Mouse (Mus musculus) brown adipose tissue, adult 24 weeks (tissue): ENCODE measurements around the gene Zfp141. TPM values are rescaled to one million over a fixed set of nuclear protein-coding genes. Genes with fewer than 3 reads are reported as not detected.
"Not testable (repeated sequence)": the region's sequence is repeated elsewhere in the genome, so short reads cannot be mapped to it uniquely, and the experiment has no call there.

Experiments
- H3K27ac ChIP-seq: fragments of 200-500 bp; replicated peaks from 2 replicates; pipeline ENCODE4 v1.5.1; 2012; ENCODE audit warnings: low read depth, mild to moderate bottlenecking, low read length
- H3K4me1 ChIP-seq: fragments of 200-500 bp; 2 replicates; pipeline ENCODE4 v1.6.1; 2012; ENCODE audit warnings: low read length, mixed read lengths; ENCODE audit not compliant: control insufficient read depth, insufficient read depth, insufficient read length
- H3K4me3 ChIP-seq: fragments of 200-500 bp; 2 replicates; pipeline ENCODE4 v1.5.1; 2012; ENCODE audit warnings: low read depth, mild to moderate bottlenecking, low read length, moderate library complexity; ENCODE audit not compliant: insufficient read depth
- polyA plus RNA-seq: library from polyadenylated mRNA; stranded (reverse); fragments of >200 nt; gene quantifications from 2 replicates; pipeline ENCODE4 v1.2.4, GENCODE M21; 2012; ENCODE audit not compliant: missing spikeins, insufficient read depth, insufficient read length

Gene Zfp141
- polyA plus RNA-seq, result 2.8 and 2.9 TPM in 2 replicates

DNA sequence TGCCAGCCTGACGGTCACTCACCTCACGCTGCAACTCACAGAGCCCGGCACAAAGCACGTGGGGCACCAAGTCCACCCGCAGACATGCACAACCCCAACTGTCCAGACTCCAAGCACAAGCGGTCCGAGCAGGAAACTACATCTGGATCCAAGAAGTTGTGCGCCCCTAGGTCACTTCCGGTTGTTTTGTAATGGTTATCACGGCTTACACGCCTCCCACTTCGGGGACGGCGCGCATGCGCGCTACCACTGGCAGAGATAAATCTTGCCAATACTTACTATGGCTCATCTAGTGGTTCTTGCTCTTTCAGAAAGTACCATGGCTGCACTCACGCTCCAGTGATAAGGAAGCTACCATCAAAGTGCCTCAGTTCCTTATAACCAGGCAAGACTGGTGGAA, at the start of gene Zfp141:
TSS of gene Zfp141 (minus strand) at position 153 of the 400 bp plus-strand sequence.
- not testable (repeated sequence) for H3K4me1 ChIP-seq, H3K27ac ChIP-seq

DNA sequence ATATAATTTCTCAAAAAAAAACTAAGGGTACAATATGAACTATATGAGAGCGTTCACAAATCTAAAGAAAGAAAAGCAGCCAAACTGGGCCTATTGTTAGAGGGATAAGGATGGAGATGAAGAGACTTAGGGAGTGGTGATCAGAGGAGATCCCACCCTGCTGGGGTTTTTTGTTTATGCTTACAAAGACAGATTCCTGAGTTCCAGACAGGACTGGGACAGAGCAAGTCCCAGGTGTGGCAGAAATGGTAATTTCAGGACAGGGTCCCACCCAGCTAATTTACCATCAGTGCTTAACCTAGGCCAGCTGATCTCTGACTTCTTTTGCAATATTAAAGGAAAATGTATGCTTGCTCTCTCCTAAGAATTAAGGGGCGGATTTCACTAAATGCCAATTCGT, 46.2 kb upstream of the Zfp141 start:
- Histone ChIP-seq H3K27ac (no peak overlapping the region), H3K4me3 (no peak overlapping the region), H3K4me1 (no peaks in the 10 kb centered on the region)

More for the DNA sequence above, at the start of gene Zfp141:
- H3K4me3 ChIP-seq, result peak within 1 kb of the TSS; percentile 71

DNA sequence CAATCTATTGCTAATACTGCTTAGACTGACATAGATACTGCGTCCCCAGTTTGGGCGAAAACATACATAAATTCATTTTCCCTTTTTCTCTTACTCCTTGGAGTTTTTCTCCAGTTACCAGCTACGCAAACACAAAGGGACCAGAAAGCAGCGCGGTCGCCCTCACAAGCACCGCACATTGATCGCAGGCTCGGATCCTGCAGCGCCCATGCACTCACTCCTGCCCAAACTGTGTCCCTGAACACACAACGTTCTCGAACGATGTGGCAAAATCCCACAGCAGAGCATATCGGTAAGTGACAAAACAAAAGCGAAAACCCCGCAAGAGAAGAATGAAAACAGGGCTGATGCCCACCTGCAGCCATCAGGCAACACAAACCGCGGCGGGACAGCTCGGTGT, 354 bp downstream of the Zfp141 start:
- Histone ChIP-seq H3K4me3 (peak overlapping the region; percentile 71), H3K27ac (no peak overlapping the region), H3K4me1 (no peaks in the 10 kb centered on the region)

DNA sequence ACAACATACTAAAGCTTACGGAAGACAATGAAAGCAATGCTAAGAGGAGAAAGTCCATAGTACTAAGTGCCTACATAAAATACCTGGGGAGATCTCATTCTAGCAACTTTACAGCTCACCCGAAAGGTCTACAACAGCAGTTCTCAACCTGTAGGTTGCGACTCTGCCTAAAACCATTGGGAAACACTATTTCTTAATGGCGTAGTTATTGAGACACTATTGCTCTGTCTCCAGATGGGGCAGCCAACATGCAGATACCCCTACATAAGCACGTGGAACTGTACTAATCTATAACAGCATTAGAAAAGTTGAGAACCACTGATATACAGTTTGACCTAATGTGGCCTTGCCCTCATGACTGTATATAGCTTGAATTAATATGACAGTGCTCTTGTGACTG, 7.3 kb downstream of the Zfp141 start:
- H3K4me1 ChIP-seq, result no peaks in the 10 kb centered on the region
- H3K4me3 ChIP-seq, result no peak overlapping the region
- no peak overlapping the region for H3K27ac ChIP-seq

DNA sequence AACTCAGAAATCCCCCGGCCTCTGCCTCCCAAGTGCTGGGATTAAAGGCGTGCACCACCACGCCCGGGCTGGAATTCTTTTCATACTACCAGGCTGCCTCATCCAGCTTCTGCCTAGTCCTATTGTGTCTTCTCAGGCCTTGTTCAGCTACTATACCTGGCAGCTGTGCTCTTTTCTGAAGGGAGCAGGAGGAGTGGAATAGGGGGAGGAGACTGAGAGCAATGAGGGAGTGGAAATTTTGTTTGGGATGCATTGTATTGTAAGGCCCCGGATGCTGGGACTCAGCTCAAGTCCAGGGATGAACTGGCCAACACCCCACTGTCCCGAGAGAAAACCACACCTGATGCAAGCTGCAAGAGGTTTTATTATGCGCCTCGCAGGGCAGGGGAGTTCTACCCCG, 8.2 kb downstream of the Zfp141 start:
- H3K4me3 ChIP-seq, result no peak overlapping the region

DNA sequence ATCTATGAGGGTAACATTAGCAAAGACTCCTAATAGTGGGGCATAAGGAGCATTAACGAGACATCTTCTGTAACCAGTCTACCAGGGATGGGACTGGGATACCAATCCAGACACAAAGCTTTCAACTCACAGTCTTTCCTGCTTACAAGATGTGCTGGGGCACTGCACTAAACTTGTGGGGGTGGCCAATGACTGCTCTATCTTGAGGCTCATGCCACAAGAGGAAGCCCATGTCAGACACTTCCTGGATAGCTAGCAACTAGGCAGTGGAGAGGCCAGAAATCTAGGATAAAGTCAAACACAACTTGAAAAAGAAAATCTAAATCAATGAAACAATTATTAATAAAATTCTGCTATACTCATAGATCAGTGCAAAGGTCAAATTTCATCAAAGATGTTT, 9.3 kb downstream of the Zfp141 start:
- H3K4me1 ChIP-seq, result no peaks in the 10 kb centered on the region
- no peak overlapping the region for H3K27ac ChIP-seq

More for the DNA sequence above, 8.2 kb downstream of the Zfp141 start:
- H3K4me1 ChIP-seq, result no peaks in the 10 kb centered on the region
- H3K27ac ChIP-seq, result no peak overlapping the region

DNA sequence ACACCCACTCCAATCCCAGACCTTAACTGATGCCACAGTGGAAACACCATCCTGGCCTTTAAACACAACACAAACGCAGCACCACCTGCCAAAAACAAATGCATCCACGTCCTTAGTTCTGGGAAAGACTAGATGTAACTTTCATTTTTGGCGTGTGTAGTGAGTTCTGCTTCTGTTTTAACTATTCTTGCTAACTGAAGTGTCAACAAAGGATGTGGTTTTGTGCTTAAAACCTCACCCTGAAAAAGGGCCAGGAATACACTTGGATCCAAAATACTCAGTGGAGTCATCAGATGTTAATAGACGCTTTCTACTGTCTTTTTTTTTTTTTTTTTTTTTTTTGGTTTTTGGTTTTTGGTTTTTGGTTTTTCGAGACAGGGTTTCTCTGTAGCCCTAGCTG, 14.7 kb downstream of the Zfp141 start:
- no peak overlapping the region for H3K4me3 ChIP-seq
- H3K4me1 ChIP-seq, result no peaks in the 10 kb centered on the region
- no peak overlapping the region for H3K27ac ChIP-seq

More for the DNA sequence above, 9.3 kb downstream of the Zfp141 start:
- H3K4me3 ChIP-seq, result no peak overlapping the region

DNA sequence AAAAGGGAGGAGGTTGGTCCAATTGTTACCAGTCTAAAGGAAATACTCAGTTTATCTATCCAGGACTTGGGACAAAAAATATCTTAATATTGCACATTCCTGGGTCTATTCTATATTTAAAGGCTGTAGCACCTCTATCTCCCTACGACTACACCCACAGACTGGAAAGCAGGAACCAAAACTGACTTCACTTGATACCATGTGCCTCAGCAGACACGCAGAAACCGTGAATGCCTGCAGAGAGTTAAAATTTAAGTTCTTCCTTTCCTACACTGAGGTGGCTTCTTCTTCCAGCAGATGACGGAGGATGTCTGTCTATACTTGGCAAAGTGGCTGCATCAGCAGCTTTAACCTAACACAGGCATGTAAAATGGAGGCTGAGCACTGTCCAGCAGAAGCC, 15.2 kb downstream of the Zfp141 start:
- Histone ChIP-seq H3K27ac (no peak overlapping the region), H3K4me3 (no peak overlapping the region), H3K4me1 (no peaks in the 10 kb centered on the region)

DNA sequence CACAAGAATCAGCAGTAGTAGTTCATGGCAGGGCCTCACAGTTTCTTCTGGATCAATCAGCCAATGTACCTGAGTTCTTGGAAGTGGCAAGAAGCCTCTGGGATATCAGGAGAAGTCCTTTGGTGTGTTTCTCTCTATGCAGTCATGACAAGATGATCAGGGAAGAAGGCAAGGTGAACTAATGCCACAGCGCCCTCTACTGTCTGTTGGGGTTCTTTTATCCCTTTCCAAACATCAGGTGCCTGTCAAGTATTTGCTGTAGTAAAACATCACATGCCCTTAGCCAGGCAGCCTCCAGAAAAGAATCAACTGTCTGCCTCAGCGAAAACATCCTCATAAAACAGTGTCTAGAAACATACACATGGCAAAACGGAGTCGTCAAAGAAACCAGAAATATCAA, 50.9 kb downstream of the Zfp141 start:
- Histone ChIP-seq H3K27ac (no peak overlapping the region), H3K4me1 (no peaks in the 10 kb centered on the region), H3K4me3 (no peak overlapping the region)

DNA sequence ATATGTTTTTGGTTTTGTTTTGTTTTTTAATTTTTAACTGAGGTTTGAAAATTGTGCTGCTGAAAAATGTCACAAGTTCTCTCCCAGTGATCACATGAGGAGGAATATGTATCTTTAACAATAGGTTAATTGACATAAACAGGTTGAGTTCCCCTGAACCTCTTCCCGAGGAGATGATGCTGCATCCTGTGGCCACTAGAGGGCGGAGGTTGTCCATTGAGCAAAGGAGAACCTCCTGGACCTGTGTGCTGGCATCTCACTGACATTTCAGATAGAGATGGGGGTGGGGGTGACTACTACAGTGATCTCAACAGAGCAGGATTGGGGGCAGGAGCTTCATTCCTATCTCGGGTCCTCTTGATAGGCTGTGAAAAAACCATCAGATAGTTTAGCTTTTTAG, 54.9 kb downstream of the Zfp141 start:
- Histone ChIP-seq H3K27ac (no peak overlapping the region), H3K4me1 (no peaks in the 10 kb centered on the region), H3K4me3 (no peak overlapping the region)

DNA sequence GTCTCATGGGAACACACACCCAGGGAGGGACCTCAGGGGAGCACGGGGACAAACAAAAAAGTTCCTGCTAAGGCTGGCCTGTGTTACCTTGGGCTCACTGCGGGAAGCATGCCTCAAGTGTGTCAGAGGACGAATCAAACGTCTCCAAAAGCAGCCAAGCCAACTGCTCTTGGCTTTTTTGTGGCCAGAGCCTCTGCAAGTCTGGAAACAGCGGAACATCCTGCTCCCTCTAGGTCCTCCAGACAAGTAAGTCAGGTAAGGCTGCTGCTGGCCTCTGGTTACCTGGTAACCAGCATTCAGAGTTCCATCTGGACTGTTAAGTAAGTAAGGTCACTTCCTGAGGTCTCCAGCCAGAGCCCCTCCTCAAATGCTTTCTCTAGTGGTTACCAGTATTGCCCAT, 57.7 kb downstream of the Zfp141 start, which contains the start of gene 4933421I07Rik:
TSS of gene 4933421I07Rik (minus strand) at position 271 of the 400 bp plus-strand sequence.
- Histone ChIP-seq H3K4me1 (no peaks in the 10 kb centered on the region), H3K27ac (no peak within 1 kb of the TSS), H3K4me3 (no peak within 1 kb of the TSS)

DNA sequence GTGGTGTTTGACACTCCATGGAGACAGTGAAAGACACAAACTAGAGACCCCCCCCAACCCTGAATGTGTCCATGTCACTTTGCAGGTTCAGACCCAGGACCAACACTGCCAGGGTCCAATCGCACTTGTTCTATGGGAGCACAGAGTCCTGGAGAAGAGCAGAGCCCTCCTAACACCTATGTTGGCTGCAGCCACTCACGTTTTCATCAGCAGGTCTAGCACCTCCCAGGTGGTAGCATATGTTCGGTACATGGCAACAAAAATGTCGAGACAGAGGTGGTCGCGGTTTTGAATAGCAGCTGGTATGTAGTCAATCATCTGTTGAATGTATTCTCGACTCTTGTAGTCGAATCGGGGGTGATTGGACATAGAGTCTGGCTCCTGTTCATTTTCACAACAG, 58.2 kb downstream of the Zfp141 start:
- H3K27ac ChIP-seq, result no peak overlapping the region
- no peaks in the 10 kb centered on the region for H3K4me1 ChIP-seq
- H3K4me3 ChIP-seq, result no peak overlapping the region

Other genes starting within 250 kb of the Zfp141 start
- not detected in 2 replicates for gene Vmn2r61, start 245.7 kb downstream of the Zfp141 start, polyA plus RNA-seq
- gene 4933421I07Rik, start 57.6 kb downstream of the Zfp141 start, polyA plus RNA-seq, result not detected in 2 replicates
- gene Gm21028, start 72.8 kb upstream of the Zfp141 start, polyA plus RNA-seq, result not detected in 2 replicates
- 0.96 and 1.3 TPM in 2 replicates for gene Zfp977, start 86.8 kb upstream of the Zfp141 start, polyA plus RNA-seq
- gene Zfp976, start 136.8 kb upstream of the Zfp141 start, polyA plus RNA-seq, result 1.1 and 1.7 TPM in 2 replicates
- 2.4 and 3.0 TPM in 2 replicates for gene Zfp975, start 187.0 kb upstream of the Zfp141 start, polyA plus RNA-seq
- 1.3 and 2.5 TPM in 2 replicates for gene Gm17067, start 221.3 kb upstream of the Zfp141 start, polyA plus RNA-seq